Mouse (Mus musculus): Measurements from ENCODE around the gene Cic.

DNA sequence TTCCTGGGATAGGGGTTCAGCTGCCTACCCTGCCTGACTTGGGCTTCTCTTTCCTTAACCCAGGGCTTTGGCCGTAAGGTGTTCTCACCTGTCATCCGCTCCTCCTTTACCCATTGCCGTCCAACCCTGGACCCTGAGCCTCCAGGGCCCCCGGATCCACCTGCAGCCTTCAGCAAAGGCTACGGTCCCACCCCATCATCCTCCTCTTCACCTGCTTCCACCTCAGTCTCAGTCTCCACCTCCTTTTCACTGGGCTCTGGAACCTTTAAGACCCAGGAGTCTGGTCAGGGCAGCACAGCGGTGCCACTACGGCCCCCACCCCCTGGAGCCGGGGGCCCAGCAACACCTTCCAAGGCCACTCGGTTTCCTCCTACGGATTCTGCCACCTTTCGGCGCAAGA is 20.5 kb downstream of the Cic start:
- no peak for TF ChIP-seq GATA1 (IDR thresholded peaks at IDR 0.05; ENCODE audit: borderline replicate concordance, low read length)
- TF ChIP-seq FLI1 (IDR thresholded peaks at IDR 0.05; ENCODE audit: low read length): no peak
